Mouse (Mus musculus) bone marrow macrophage, adult 2 months (primary cell): ENCODE results near the gene Mrgprb4. TPM values are rescaled to one million over a fixed set of nuclear protein-coding genes. Genes with fewer than 3 reads are reported as not detected.

ENCODE experiments used
- H3K27ac ChIP-seq: 2 replicates; pipeline ENCODE4 v1.5.1; 2012; ENCODE audit warnings: low read depth, low read length; ENCODE audit not compliant: insufficient read depth
- H3K4me1 ChIP-seq: 2 replicates; pipeline ENCODE4 v1.6.1; 2012; ENCODE audit warnings: low read length; ENCODE audit not compliant: control insufficient read depth, insufficient read depth
- H3K4me3 ChIP-seq: 2 replicates; pipeline ENCODE4 v1.5.1; 2012; ENCODE audit warnings: mild to moderate bottlenecking, low read length, moderate library complexity; ENCODE audit not compliant: insufficient read depth
- CTCF ChIP-seq: IDR thresholded peaks from 2 replicates; pipeline ENCODE4 v1.5.1; 2012; ENCODE audit warnings: low read depth, mild to moderate bottlenecking, low read length, moderate library complexity
- POLR2A ChIP-seq: IDR thresholded peaks from 2 replicates; pipeline ENCODE4 v1.6.1; 2012; ENCODE audit warnings: mild to moderate bottlenecking, low read depth, low read length, borderline replicate concordance
- polyA plus RNA-seq: library from polyadenylated mRNA; stranded (reverse); fragments of >200 nt; gene quantifications from 2 replicates; pipeline ENCODE4 v1.2.4, GENCODE M21; 2012; ENCODE audit not compliant: missing spikeins, insufficient read depth, insufficient read length

The Mrgprb4 gene
- polyA plus RNA-seq: not detected in 2 replicates

DNA sequence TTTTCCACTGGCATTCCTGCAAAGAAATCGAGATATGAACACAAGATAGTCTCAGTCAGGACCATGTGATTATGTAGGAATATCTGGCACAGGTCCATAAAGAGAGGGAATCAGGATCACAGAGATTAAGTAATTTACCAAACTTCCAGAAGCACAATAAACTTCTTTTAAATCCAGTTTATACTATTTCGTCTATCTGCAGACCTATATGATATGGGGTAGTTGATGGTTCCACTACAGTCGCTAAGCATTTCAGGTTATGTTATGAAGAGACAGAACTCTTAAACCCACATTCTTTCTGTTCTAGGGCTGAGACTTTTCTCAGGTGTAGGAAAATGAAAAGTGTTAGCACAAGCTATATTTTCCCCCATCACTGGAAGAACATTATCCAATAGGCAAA lies at the start of gene Mrgprb4:
Mrgprb4 (minus strand) TSS at position 101 of the 400 bp plus-strand sequence.
- no peak for TF ChIP-seq CTCF
- TF ChIP-seq POLR2A: no peak
- H3K4me1 ChIP-seq: no peaks in the 10 kb centered on the region
- no peak within 1 kb of the TSS for H3K27ac ChIP-seq
- H3K4me3 ChIP-seq: no peak within 1 kb of the TSS

DNA sequence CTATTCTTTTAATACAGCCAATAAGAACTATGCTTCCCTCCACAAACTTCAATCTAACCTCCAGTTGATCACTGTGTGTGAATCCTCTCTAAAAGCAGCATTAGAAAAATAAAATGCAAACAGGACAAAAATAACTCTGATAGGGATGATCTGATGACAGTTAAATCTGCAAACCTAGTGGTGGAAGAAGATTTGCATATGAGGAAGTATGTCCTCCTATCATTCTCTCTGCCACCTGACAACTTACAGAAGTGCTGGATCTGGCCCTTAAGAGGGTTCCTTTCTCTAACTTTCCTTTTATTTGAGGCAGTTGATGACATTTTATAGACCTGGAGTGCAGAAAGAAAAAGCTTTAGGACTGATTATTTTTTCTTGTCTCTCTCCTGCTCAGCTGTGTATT lies 27.0 kb upstream of the Mrgprb4 start:
- no peak overlapping the region for H3K4me3 ChIP-seq
- H3K4me1 ChIP-seq: no peaks in the 10 kb centered on the region
- H3K27ac ChIP-seq: no peak overlapping the region
- TF ChIP-seq POLR2A (no peak), CTCF (no peak)

DNA sequence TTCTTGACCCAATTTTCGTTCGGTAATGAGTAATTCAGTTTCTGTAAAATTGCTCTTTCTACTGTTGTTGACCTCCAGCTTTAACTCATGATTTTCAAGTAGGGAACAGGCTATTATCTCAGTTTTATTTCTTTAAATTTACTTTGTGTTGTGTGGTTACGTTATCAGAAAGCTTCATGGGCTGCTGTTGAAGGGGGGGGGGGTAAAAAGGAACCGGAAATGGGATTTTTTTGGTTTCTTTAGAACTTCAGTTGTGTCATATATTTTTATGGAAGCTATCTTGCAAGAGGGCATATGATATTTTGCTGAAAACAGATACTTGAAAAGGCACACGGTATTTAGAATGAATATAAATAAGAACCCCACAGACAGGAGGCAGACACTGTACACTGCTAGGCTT lies 26.0 kb upstream of the Mrgprb4 start:
- no peak for TF ChIP-seq POLR2A
- no peak for TF ChIP-seq CTCF
- H3K4me1 ChIP-seq: no peaks in the 10 kb centered on the region
- H3K4me3 ChIP-seq: no peak overlapping the region
- no peak overlapping the region for H3K27ac ChIP-seq

DNA sequence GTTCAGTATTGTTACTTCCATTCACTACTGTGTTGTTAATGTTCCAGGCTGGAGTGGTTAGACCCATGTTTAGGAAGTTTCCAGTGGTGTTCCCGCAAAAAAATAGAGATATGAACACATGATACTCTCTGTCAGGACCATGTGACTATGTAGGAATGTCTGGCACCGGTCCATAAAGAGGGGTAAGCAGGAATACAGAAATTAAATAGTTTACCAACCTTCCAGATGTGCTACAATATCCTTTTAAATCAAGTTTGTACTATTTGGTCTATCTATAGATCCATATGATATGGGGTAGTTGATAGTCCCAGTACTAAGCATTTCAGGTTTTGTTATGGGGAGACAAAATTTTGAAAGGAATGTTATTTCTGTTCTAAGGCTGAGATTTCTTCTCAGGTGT lies 30.2 kb downstream of the Mrgprb4 start, which contains the start of gene Mrgprb5:
Mrgprb5 (minus strand) TSS at position 101 of the 400 bp plus-strand sequence.
- H3K4me1 ChIP-seq: no peaks in the 10 kb centered on the region
- no peak within 1 kb of the TSS for H3K4me3 ChIP-seq
- TF ChIP-seq POLR2A (no peak), CTCF (no peak)
- no peak within 1 kb of the TSS for H3K27ac ChIP-seq

DNA sequence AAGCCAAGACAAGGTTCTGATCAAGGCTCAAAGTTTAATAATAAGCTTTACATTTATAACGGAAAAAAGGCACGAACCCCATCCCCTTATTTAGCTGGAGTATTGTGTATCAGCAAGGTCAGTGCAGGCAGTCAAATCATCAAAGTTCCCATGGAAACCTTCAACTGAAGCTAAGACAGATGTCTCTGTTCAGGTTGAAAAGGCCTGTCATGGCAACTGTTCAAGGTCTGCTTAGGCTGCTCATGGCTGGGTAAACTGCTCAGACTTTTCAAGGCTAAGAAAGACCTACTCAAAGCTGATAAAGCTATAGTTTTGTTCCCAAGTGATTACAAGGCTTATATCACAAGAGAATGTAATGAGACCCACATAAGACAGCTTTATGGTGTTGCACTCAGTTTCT lies 31.6 kb downstream of the Mrgprb4 start:
- Histone ChIP-seq H3K4me1 (no peaks in the 10 kb centered on the region), H3K4me3 (no peak overlapping the region), H3K27ac (no peak overlapping the region)
- TF ChIP-seq CTCF (no peak), POLR2A (no peak)

Other genes starting within 250 kb of the Mrgprb4 start
- gene Mrgpra4, start 217.2 kb downstream of the Mrgprb4 start, polyA plus RNA-seq: not detected in 2 replicates
- gene Mrgprx1, start 171.7 kb downstream of the Mrgprb4 start, polyA plus RNA-seq: not detected in 2 replicates
- gene Mrgprb5, start 30.3 kb downstream of the Mrgprb4 start, polyA plus RNA-seq: not detected in 2 replicates
- gene Mrgprb8, start 189.2 kb upstream of the Mrgprb4 start, polyA plus RNA-seq: not detected in 2 replicates